In genomic region chr5:22486601-22487206, GRCm38 (mm10) we compare ENCODE assay signal across 15 mouse cellular contexts.
DNase-seq lines count a peak whose midpoint lies in the region; ATAC-seq and TF ChIP-seq lines count a peak whose summit lies in the region.
"Had no signal": no experiment of that assay in that cellular context is flagged by ENCODE, and none has a peak within 500 bp of the region (broad histone marks: within the 10 kb centered on the region; RNA-seq: fewer than 3 reads in every experiment).

No protein-coding gene starts in this region.

- DNase-seq in adrenal gland, postnatal 14 days, result peak; percentile 8
- no peak for DNase-seq in adrenal gland, postnatal 36 days
- peak; percentile 14 for DNase-seq in midbrain, embryonic 14.5 days
- DNase-seq in midbrain, embryonic 10.5 days (ENCODE audit: low spot score), result no peak
- DNase-seq in cerebellum, postnatal 36 days, result peak; percentile 93 to 97
- no peak for DNase-seq in liver, postnatal 0 days
- DNase-seq in kidney, adult 9 months, result no peak
- DNase-seq: kidney, postnatal 4 days; lung, postnatal 4 days; right cerebral cortex, postnatal 25 days; thymus, postnatal 14 days had no signal

- 72% methylated on average over 6 of the region's 6 CpGs for WGBS in midbrain, embryonic 14.5 days
- 74% methylated on average over 6 of the region's 6 CpGs for WGBS in midbrain, embryonic 10.5 days
- WGBS in liver, postnatal 0 days (ENCODE audit: insufficient replicate concordance), result 70% methylated on average over 6 of the region's 6 CpGs

- H3K36me3 ChIP-seq in midbrain, embryonic 14.5 days (ENCODE audit: control insufficient read depth, insufficient read depth, low read length), result peaks cover 6% of the 10 kb centered on the region; the same call in 1 of the 2 replicates
- H3K36me3 ChIP-seq in midbrain, embryonic 10.5 days, result peaks cover 44% of the 10 kb centered on the region
- 0 out of 2 replicates have a peak, but pooled peaks cover 10% of the 10 kb centered on the region for H3K36me3 ChIP-seq in liver, postnatal 0 days (replicated peaks; ENCODE audit: insufficient read depth, low read length)

- no peaks in the 10 kb centered on the region for H3K27me3 ChIP-seq in midbrain, embryonic 14.5 days (ENCODE audit: control insufficient read depth, insufficient read depth, low read length)
- no peaks in the 10 kb centered on the region for H3K27me3 ChIP-seq in midbrain, embryonic 10.5 days (ENCODE audit: low read depth, poor library complexity, severe bottlenecking)
- no peaks in the 10 kb centered on the region for H3K27me3 ChIP-seq in liver, postnatal 0 days (ENCODE audit: insufficient read depth, low read length)
- H3K27me3 ChIP-seq: limb, embryonic 13.5 days had no signal

- TF ChIP-seq CTCF in liver, postnatal 0 days (IDR thresholded peaks at IDR 0.05; ENCODE audit: low read depth), result no peak

- no peak overlapping the region for H3K4me2 ChIP-seq in midbrain, embryonic 14.5 days (ENCODE audit: low read length)
- no peak overlapping the region for H3K4me2 ChIP-seq in liver, postnatal 0 days (ENCODE audit: low read depth, low read length)
- H3K4me2 ChIP-seq: limb, embryonic 13.5 days had no signal

- peak; percentile 38 for TF ChIP-seq EP300 in liver, postnatal 0 days (IDR thresholded peaks at IDR 0.05; ENCODE audit: low read depth)

- no peak overlapping the region for H3K4me3 ChIP-seq in midbrain, embryonic 14.5 days (replicated peaks; ENCODE audit: low read depth, low read length)
- no peak overlapping the region for H3K4me3 ChIP-seq in midbrain, embryonic 10.5 days
- H3K4me3 ChIP-seq in liver, postnatal 0 days (ENCODE audit: low read depth, low read length), result no peak overlapping the region
- H3K4me3 ChIP-seq: limb, embryonic 13.5 days; myocyte had no signal

- no peaks in the 10 kb centered on the region for H3K4me1 ChIP-seq in midbrain, embryonic 14.5 days (ENCODE audit: control insufficient read depth, insufficient read depth, low read length)
- H3K4me1 ChIP-seq in midbrain, embryonic 10.5 days, result no peaks in the 10 kb centered on the region
- peaks cover 9% of the 10 kb centered on the region for H3K4me1 ChIP-seq in liver, postnatal 0 days (ENCODE audit: insufficient read depth)
- H3K4me1 ChIP-seq: limb, embryonic 13.5 days had no signal

- no peak for ATAC-seq in midbrain, embryonic 14.5 days (ENCODE audit: low FRiP score, low TSS enrichment)
- ATAC-seq in liver, postnatal 0 days, result peak; percentile 82
- no peak for ATAC-seq in CD4-positive, CD25-positive, alpha-beta regulatory T cell, adult 4 months
- ATAC-seq: intestine, postnatal 0 days had no signal

- no peak overlapping the region for H3K27ac ChIP-seq in midbrain, embryonic 14.5 days (replicated peaks; ENCODE audit: low read depth, low read length)
- no peak overlapping the region for H3K27ac ChIP-seq in midbrain, embryonic 10.5 days (replicated peaks)
- peak overlapping the region; percentile 67 for H3K27ac ChIP-seq in liver, postnatal 0 days (ENCODE audit: low read depth)
- H3K27ac ChIP-seq: limb, embryonic 13.5 days had no signal

- H3K9me3 ChIP-seq in midbrain, embryonic 14.5 days (ENCODE audit: control insufficient read depth, low read length), result no peaks in the 10 kb centered on the region
- no peaks in the 10 kb centered on the region for H3K9me3 ChIP-seq in midbrain, embryonic 10.5 days (replicated peaks)
- no peaks in the 10 kb centered on the region for H3K9me3 ChIP-seq in liver, postnatal 0 days (ENCODE audit: low read length)
- H3K9me3 ChIP-seq: limb, embryonic 13.5 days had no signal

- H3K9ac ChIP-seq in midbrain, embryonic 14.5 days (replicated peaks; ENCODE audit: low read length), result no peak overlapping the region
- no peak overlapping the region for H3K9ac ChIP-seq in liver, postnatal 0 days (replicated peaks)
- H3K9ac ChIP-seq: limb, embryonic 13.5 days had no signal

Comparison
In these comparisons a context has a peak if more than half of its experiments do, and no peak if none do; other contexts are left out.
1. DNase-seq: peak in adrenal gland, postnatal 14 days (single experiment), midbrain, embryonic 14.5 days (single experiment) and cerebellum, postnatal 36 days (2 of 2); none in adrenal gland, postnatal 36 days (0 of 2), midbrain, embryonic 10.5 days (single experiment), liver, postnatal 0 days (single experiment) and kidney, adult 9 months (single experiment).